Mouse (Mus musculus) yolk sac, embryonic 10.5 days (tissue): ENCODE results near the gene Olfr1431.
"Not testable (repeated sequence)": the region's sequence is repeated elsewhere in the genome, so short reads cannot be mapped to it uniquely, and the experiment has no call there.

Experiments used
- DNase-seq: peaks from one replicate; pipeline ENCODE4 v3.0.0-alpha.2; 2017; ENCODE audit warnings: low spot score

The Olfr1431 gene

DNA sequence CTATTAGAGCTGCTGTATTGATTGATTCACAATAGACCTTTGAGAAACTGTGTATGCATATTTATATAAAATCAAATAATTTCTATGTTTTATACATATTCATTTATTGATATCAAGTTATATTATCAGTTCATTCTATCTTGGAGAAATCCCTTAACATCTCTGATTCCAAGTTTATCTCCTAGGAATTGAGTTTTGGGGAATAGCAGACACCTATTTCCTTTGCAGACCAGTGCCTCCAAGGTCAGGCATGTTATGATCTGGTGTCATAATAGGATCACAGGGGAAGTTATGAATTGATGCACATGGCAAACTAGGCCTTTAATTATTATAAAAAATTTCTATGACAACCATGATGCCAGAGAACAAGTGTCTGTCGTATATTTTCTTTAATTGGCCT, at the start of gene Olfr1431:
Olfr1431 (plus strand) TSS at position 301 of the 400 bp plus-strand sequence.
- DNase-seq = no peak

GRCm38 (mm10) chr19:12170062-12170599, 30.3 kb upstream of the Olfr1431 start, which contains the start of gene Olfr1555-ps1:
Gene Olfr1555-ps1 (minus strand): TSS chr19:12170112.
- not testable (repeated sequence) for DNase-seq

DNA sequence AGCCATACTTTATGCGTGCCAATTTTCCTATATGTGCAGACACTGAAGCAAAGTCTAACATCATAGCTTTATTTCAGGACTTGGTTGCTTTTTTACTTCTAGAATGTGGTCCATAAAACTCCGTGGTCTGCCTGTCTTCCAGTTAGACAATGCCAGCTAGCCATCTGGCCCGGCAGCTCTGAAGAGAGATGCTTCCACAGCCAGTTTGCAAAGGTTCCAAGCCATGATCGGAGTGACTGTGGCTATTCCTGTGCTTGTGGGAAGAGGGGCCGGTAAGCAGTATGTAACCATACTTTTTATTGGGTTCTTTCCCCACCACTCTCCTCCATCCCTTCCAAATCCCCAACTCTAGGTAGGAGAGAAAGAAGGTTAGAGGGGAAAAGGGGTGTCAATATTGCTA, 25.0 kb upstream of the Olfr1431 start:
- DNase-seq = not testable (repeated sequence)

DNA sequence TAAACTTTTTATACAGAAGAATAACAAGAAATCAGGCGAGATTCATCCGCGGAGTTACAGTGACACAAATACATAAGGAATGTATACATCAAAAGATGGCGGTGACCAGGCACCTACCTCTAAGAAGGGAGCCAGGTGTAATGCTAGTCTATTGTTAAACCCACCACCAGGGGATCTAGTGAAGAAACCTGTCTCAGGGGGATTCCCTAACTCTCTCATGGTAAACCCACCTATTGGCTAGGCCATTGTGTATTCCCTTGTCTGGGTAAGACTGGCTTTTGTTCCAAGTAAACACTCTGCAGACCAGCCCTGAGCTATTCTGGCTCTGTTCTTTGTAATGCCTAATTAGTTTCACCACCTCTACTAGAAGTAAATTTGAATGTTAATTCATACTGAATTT, 1.4 kb upstream of the Olfr1431 start:
- not testable (repeated sequence) for DNase-seq

DNA sequence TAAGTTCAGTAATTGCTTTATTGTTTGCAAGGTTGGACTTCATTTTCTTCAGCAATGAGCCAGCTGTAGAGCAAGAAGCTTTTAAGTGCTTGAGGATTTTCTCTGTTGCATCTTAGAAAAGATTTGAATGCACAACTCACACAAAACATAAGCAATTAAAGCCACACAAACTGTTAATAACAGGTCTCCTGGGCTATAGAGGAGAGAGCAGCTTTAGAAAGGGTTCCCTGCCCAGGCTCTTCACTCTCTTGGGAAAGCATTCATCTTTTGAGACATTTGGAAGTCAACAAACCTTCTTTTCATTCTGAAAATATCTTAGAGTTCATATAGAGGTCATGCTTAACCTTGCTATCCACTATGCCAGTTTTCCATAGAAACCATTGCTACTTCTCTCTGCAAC, 32.1 kb downstream of the Olfr1431 start, which contains the start of gene Olfr1432:
Olfr1432 (minus strand) TSS at position 101 of the 400 bp plus-strand sequence.
- DNase-seq = not testable (repeated sequence)

DNA sequence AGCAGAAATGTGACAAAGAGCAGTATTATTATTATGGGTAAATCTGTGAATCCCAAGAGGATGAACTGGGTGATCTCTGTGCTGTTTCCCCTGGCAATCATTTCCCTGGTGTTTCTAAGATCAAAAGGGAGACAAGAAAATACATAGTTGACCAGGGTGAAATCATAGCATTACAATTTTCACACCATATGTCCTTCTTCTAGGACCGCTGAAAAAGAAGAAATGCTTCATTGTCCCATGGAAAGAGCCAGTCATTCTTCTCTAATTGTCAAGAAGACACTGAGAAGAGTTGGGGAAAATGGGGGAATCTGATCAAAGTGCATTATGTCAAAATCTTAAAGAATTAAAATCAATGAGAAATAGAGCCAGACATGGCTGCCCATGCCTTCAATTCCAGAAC, 41.1 kb downstream of the Olfr1431 start, which contains the start of gene Olfr262:
Olfr262 (minus strand) TSS at position 101 of the 400 bp plus-strand sequence.
- DNase-seq = no peak

DNA sequence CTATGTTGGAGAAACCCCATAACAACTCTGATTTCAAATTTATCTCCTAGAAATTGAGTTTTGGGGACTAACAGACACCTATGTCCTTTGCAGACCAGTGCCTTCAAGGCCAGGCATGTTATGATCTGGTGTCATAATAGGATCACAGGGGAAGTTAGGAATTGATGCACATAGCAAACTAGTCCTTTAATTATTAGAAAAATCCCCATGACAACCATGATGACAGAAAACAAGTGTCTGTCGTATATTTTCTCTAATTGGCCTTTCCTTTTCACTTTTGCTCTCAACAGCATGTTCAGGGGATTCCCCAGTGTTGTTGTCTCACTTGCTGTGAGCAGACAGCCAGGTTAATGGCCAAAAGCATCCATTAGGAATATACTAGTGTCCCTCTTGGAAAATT, 60.3 kb downstream of the Olfr1431 start, which contains the start of gene Olfr235:
Olfr235 (plus strand) TSS at position 301 of the 400 bp plus-strand sequence.
- DNase-seq = no peak
